Mouse (Mus musculus) myocyte (in vitro differentiated cells): ENCODE data around the gene Ldlr.

Experiments
- E2F4 ChIP-seq: IDR thresholded peaks from one replicate; pipeline ENCODE4 v1.6.1; 2011; ENCODE audit warnings: mild to moderate bottlenecking, control low read depth, moderate library complexity; ENCODE audit not compliant: insufficient read depth
- POLR2A ChIP-seq: IDR thresholded peaks from one replicate; pipeline ENCODE4 v1.6.1; 2011; ENCODE audit warnings: low read depth, mild to moderate bottlenecking, control low read depth, moderate library complexity; ENCODE audit not compliant: insufficient read length
- REST ChIP-seq: IDR thresholded peaks from one replicate; pipeline ENCODE4 v1.6.1; 2011; ENCODE audit warnings: mild to moderate bottlenecking, control low read depth, moderate library complexity; ENCODE audit not compliant: insufficient read depth, insufficient read length
- USF1 ChIP-seq: IDR thresholded peaks from one replicate; pipeline ENCODE4 v1.6.1; 2011; ENCODE audit warnings: low read depth, mild to moderate bottlenecking, control low read depth, moderate library complexity

DNA sequence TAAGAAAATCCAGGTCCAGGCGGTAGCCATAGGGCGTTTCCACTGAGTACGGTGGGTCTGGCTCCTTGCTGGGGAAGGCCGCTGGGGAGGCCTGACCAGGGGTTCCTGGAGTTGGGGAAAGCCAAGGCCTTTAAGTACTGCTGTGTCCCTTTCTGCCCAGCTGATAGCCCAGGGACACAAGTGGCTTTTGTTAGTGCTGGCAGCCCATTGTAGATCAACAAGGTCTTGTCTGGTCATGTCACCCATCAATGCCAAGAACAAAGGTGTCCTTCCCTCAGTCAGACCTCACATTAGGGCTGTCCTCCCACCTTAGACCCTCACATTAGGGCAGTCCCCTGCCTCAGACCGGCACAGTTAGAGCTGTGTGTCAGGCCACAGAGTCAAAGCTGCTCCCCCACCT is 72.3 kb downstream of the Ldlr start:
- TF ChIP-seq REST (no peak), E2F4 (no peak), USF1 (no peak), POLR2A (no peak)
